Mouse (Mus musculus) olfactory bulb, adult 2 months (tissue): ENCODE measurements around the gene Chac1. TPM values are rescaled to one million over a fixed set of nuclear protein-coding genes. Genes with fewer than 3 reads are reported as not detected.

Experiments
- H3K27ac ChIP-seq: fragments of 200-500 bp; 2 replicates; pipeline ENCODE4 v1.5.1; 2012; ENCODE audit warnings: low read depth, low read length; ENCODE audit not compliant: insufficient read depth
- H3K4me1 ChIP-seq: fragments of 200-500 bp; 2 replicates; pipeline ENCODE4 v1.6.1; 2012; ENCODE audit warnings: low read length; ENCODE audit not compliant: control insufficient read depth, insufficient read depth
- H3K4me3 ChIP-seq: fragments of 200-500 bp; 2 replicates; pipeline ENCODE4 v1.5.1; 2012; ENCODE audit warnings: mild to moderate bottlenecking, low read depth, low read length, moderate library complexity; ENCODE audit not compliant: insufficient read depth
- CTCF ChIP-seq: fragments of 200-500 bp; IDR thresholded peaks from 2 replicates; pipeline ENCODE4 v1.5.1; 2012; ENCODE audit warnings: low read depth, mild to moderate bottlenecking, low read length, moderate library complexity; ENCODE audit not compliant: insufficient read depth
- POLR2A ChIP-seq: fragments of 200-500 bp; IDR thresholded peaks from 2 replicates; pipeline ENCODE4 v1.6.1; 2012; ENCODE audit warnings: mild to moderate bottlenecking, low read depth, low read length, moderate library complexity; ENCODE audit not compliant: insufficient read depth
- WGBS: fragments of 180-500 bp; shearing (Covaris S2); methylation state at CpG from one replicate; pipeline ENCODE4 v1.1.7; 2018; 5-methylcytosine and 5-hydroxymethylcytosine counted together
- polyA plus RNA-seq: library from polyadenylated mRNA; stranded (reverse); fragments of >200 nt; gene quantifications from 2 replicates; pipeline ENCODE4 v1.2.4, GENCODE M21; 2012; ENCODE audit warnings: low replicate concordance; ENCODE audit not compliant: missing spikeins, insufficient read depth, insufficient read length

The Chac1 gene
- polyA plus RNA-seq, 1 experiment = not detected

GRCm38 (mm10) chr2:119356310-119356709 is 5.3 kb downstream of the Chac1 start:
- Histone ChIP-seq H3K27ac (no peak overlapping the region), H3K4me1 (peaks cover 5% of the 10 kb centered on the region; the same call in 1 of the 2 replicates), H3K4me3 (no peak overlapping the region)
- TF ChIP-seq POLR2A (no peak), CTCF (no peak)

GRCm38 (mm10) chr2:119356805-119357204 is 5.8 kb downstream of the Chac1 start:
- 0 out of 2 replicates have a peak, but pooled peaks cover under 1% of the 10 kb centered on the region for H3K4me1 ChIP-seq
- H3K4me3 ChIP-seq = no peak overlapping the region
- no peak for TF ChIP-seq POLR2A
- no peak for TF ChIP-seq CTCF
- no peak overlapping the region for H3K27ac ChIP-seq
- 92% methylated on average over 5 of the region's 5 CpGs for WGBS

GRCm38 (mm10) chr2:119358249-119358648 is 7.2 kb downstream of the Chac1 start:
- Histone ChIP-seq H3K4me3 (no peak overlapping the region), H3K27ac (no peak overlapping the region), H3K4me1 (no peaks in the 10 kb centered on the region)
- TF ChIP-seq POLR2A = no peak
- TF ChIP-seq CTCF = no peak
- 80% methylated on average over 6 of the region's 6 CpGs for whole genome bisulfite sequencing

- no peak overlapping the region for H3K27ac ChIP-seq
- TF ChIP-seq CTCF (no peak), POLR2A (no peak)
- no peaks in the 10 kb centered on the region for H3K4me1 ChIP-seq
- H3K4me3 ChIP-seq = no peak overlapping the region
- WGBS = 95% methylated on average over 2 of the region's 2 CpGs
These were observed 8.8 kb downstream of the Chac1 start for GRCm38 (mm10) chr2:119359721-119360291.

GRCm38 (mm10) chr2:119364969-119365368 is 13.9 kb downstream of the Chac1 start:
- Histone ChIP-seq H3K27ac (no peak overlapping the region), H3K4me3 (no peak overlapping the region), H3K4me1 (no peaks in the 10 kb centered on the region)
- 92% methylated on average over 3 of the region's 3 CpGs for WGBS
- TF ChIP-seq POLR2A (no peak), CTCF (no peak)

- no peak overlapping the region for H3K4me3 ChIP-seq
- TF ChIP-seq CTCF (no peak), POLR2A (no peak)
- 66% methylated on average over 3 of the region's 3 CpGs for WGBS
These were observed 16.3 kb downstream of the Chac1 start for GRCm38 (mm10) chr2:119367346-119367745.

GRCm38 (mm10) chr2:119370116-119370515 is 19.1 kb downstream of the Chac1 start:
- no peaks in the 10 kb centered on the region for H3K4me1 ChIP-seq
- no peak for TF ChIP-seq POLR2A
- TF ChIP-seq CTCF = no peak
- no peak overlapping the region for H3K4me3 ChIP-seq
- no peak overlapping the region for H3K27ac ChIP-seq
- whole genome bisulfite sequencing = 93% methylated on average over 10 of the region's 10 CpGs

More at GRCm38 (mm10) chr2:119367346-119367745, 16.3 kb downstream of the Chac1 start:
- Histone ChIP-seq H3K27ac (no peak overlapping the region), H3K4me1 (no peaks in the 10 kb centered on the region)

- no peak for TF ChIP-seq CTCF
- no peak for TF ChIP-seq POLR2A
- no peak overlapping the region for H3K27ac ChIP-seq
- no peak overlapping the region for H3K4me3 ChIP-seq
- H3K4me1 ChIP-seq = no peaks in the 10 kb centered on the region
- WGBS = 43% methylated on average over 9 of the region's 9 CpGs
These were observed 26.3 kb downstream of the Chac1 start for GRCm38 (mm10) chr2:119377286-119377685.

GRCm38 (mm10) chr2:119377826-119378225 is 26.8 kb downstream of the Chac1 start:
- TF ChIP-seq POLR2A = no peak
- TF ChIP-seq CTCF = no peak
- WGBS = 29% methylated on average over 3 of the region's 3 CpGs
- Histone ChIP-seq H3K4me1 (no peaks in the 10 kb centered on the region), H3K27ac (no peak overlapping the region), H3K4me3 (no peak overlapping the region)
